Mouse (Mus musculus): ENCODE data around the gene Rhox3e.
"Not testable (repeated sequence)": the region's sequence is repeated elsewhere in the genome, so short reads cannot be mapped to it uniquely, and the experiment has no call there.

Rhox3e gene

DNA sequence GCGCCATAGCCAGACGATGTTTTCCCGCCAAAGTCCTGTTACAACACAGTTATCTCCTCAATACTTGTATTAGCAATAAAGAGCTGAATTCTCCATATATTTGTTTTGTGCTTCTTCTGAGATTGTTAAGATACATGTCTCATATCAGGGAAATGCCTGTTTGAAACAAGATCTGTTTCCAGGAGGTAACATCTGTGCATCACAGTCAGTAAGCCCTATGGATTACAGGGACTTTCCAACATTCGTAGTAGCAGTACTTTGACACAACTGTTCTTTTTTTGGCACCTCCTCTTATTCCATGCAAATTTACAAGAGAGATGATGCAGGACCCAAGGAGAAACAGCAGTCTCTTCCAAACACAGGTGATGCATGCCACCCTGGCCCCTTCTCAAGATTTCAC is at the start of gene Rhox3e:
TSS of gene Rhox3e (plus strand) at position 301 of the 400 bp plus-strand sequence.
- DNase-seq (ENCODE audit: low read depth, low spot score), result not testable (repeated sequence)

DNA sequence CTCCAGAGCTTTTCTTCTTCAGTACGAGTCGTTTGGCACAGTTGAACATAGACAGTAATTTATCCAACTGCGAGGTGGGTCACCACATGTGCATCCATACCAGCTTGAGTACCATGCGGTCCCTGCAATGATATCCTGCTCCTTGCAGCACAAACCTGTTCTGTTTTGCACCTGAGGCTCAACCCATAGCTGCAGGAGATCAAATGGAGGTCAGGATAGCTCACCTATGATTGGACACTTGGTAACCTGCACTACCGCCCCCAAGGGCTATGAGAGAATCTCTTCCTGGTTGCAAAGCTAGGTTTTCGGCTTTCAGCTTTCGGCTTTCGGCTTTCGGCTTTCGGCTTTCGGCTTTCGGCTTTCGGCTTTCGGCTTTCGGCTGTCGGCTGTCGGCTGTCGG is 27.8 kb upstream of the Rhox3e start, which contains the start of gene Rhox4d:
TSS of gene Rhox4d (plus strand) at position 301 of the 400 bp plus-strand sequence.
- DNase-seq (ENCODE audit: low read depth, low spot score), result not testable (repeated sequence)

DNA sequence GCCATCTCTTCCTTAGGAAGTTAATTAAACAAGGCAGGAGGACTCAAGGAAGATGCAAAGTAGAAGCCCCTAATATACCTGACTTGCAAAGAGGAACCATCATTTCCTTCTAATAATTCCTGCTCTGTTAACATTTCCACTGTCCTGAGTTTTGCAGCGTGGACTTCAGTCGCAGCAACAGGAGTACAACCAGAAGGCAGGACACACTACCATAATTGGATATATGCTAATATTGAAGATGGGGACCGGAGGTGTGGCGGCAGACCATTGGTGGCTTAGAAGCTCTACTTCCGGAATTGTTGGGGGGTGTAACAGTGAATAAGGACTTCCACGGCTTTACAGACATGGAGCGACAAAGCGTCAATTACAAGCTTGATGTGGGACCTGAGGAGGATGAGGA is 11.7 kb upstream of the Rhox3e start, which contains the start of gene Rhox2e:
TSS of gene Rhox2e (plus strand) at position 301 of the 400 bp plus-strand sequence.
- DNase-seq (ENCODE audit: low read depth, low spot score), result not testable (repeated sequence)

DNA sequence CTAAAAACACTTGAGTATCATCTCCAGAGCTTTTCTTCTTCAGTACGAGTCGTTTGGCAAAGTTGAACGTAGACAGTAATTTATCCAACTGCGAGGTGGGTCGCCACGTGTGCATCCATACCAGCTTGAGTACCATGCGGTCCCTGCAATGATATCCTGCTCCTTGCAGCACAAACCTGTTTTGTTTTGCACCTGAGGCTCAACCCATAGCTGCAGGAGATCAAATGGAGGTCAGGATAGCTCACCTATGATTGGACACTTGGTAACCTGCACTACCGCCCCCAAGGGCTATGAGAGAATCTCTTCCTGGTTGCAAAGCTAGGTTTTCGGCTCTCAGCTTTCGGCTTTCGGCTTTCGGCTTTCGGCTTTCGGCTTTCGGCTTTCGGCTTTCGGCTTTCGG is 15.3 kb downstream of the Rhox3e start, which contains the start of gene Rhox4e:
TSS of gene Rhox4e (plus strand) at position 301 of the 400 bp plus-strand sequence.
- DNase-seq (ENCODE audit: low read depth, low spot score), result not testable (repeated sequence)

DNA sequence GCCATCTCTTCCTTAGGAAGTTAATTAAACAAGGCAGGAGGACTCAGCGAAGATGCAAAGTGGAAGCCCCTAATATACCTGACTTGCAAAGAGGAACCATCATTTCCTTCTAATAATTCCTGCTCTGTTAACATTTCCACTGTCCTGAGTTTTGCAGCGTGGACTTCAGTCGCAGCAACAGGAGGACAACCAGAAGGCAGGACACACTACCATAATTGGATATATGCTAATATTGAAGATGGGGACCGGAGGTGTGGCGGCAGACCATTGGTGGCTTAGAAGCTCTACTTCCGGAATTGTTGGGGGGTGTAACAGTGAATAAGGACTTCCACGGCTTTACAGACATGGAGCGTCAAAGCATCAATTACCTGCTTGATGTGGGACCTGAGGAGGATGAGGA is 29.3 kb downstream of the Rhox3e start, which contains the start of gene Rhox2f:
TSS of gene Rhox2f (plus strand) at position 301 of the 400 bp plus-strand sequence.
- DNase-seq (ENCODE audit: low read depth, low spot score), result not testable (repeated sequence)

DNA sequence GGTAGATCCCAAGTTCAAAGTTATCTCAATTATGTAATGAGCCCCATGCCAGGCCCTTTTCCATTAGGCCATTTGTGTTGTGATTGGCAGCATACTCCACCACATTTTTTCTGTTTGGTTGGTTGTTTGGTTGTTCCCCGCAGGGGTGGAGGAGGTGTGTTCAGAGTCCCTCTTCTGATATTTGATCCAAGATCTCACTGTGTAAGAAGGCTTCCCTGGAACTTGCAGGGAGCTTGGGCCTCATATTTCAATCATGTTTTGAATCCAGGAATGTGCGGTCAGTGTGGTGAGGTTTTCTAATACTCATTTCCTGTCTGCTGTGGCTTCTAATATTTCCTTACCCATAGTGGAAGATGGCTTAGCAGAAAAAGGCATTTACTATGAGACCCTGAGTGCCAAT is 30.8 kb downstream of the Rhox3e start:
- not testable (repeated sequence) for DNase-seq (ENCODE audit: low read depth, low spot score)

DNA sequence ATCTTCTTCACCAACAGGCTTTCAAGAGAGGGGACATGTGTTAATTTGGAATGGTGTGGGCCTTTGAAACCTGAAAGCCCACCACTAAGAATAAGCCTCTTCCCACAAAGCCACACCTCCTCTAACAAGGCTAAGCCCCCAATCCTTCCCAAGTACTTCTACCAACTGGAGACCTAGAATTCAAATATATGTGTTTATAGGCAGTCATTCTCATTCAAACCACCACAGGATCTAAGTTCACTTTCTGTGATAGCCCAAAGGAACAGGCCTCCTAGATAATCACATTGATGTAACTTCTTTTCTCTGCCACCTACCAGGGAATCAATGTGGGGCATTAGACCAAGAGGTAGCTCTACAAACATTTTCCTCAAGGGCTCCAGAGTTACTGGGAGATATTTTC is 38.9 kb downstream of the Rhox3e start, which contains the start of gene Rhox3f:
TSS of gene Rhox3f (plus strand) at position 301 of the 400 bp plus-strand sequence.
- DNase-seq (ENCODE audit: low read depth, low spot score), result not testable (repeated sequence)
